Mouse (Mus musculus) skeletal muscle tissue, adult 2 months (tissue): Measurements from ENCODE around the gene Btbd35f29.
"Not testable (repeated sequence)": the region's sequence is repeated elsewhere in the genome, so short reads cannot be mapped to it uniquely, and the experiment has no call there.

Experiments used
- DNase-seq: peaks from one replicate; pipeline ENCODE4 v3.0.0-alpha.2; 2012; ENCODE audit warnings: low read depth, low spot score

The Btbd35f29 gene

DNA sequence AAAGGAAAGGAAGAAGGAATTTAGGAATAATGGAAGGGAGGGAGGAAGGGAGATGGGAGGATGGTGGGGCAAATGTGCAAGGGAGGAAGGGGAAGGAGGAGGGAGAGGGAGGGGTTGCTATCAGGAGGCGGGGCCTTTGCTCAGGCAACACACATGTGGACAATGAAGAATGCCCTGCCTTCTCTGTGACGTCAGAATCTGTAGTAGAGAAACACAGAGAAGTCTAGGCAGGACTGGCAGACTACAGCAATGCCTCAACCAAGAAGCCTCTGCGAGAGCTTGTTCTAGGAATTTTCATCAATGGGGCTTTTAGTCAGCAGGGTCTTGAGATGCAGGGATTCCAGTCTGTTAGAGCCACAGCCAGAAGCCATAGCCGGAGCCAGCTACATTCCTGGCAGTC, at the start of gene Btbd35f29:
TSS of gene Btbd35f29 (plus strand) at position 301 of the 400 bp plus-strand sequence.
- not testable (repeated sequence) for DNase-seq

DNA sequence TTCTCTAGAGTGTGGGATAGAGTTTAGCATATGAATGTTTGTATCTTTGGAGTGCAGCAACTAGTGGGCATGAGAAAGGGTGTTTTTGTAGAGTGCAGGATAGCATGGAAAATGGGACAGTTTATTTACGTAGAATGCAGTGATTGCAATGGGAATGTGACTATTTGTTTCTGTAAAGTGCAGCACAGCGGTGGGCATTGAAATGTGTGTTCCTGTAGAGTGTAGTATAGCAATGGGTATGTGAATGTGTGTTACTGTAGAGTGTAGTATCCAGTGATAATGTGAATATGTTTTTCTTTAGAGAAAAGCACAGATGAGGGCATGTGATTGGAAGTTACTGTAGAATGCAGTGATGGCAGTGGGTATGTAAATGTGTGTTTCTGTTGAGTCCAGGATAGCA, 23.9 kb downstream of the Btbd35f29 start:
- DNase-seq = not testable (repeated sequence)

DNA sequence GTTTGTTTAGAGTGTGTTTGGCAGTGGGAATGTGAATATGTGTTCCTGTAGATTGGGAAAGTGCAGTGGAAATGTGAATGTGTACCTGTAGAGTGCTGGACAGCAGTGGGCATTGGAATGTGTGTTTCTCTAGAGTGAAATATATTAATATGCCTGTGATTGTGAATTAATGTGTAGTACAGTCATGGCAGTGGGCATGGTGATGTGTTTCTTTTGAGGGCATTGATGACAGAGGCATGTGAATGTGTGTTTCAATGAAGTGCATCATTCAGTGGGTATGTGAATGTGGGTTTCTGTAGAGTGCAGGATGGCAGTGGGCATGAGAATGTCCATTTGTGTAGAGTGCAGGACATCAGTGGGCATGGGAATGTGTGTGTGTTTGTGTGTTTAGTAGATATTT, 27.7 kb downstream of the Btbd35f29 start:
- not testable (repeated sequence) for DNase-seq

DNA sequence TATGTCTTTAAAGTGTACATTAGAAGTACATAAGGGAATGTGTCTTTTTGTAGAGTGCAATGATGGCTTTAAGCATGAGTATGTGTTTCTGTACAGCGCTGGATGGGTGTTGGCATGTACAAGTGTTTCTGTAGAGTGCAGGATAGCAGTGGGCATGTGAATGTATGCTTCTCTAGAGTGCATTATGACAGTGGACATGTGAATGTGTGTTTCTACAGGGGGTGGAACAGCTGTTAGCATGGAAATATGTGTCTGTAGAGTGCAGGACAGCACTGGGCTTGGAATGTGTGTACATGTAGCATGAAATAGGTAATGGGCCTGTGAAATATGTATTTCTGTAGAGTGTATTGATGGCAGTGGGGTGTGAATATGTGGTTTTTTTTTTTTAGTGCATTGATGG, 28.4 kb downstream of the Btbd35f29 start:
- not testable (repeated sequence) for DNase-seq

DNA sequence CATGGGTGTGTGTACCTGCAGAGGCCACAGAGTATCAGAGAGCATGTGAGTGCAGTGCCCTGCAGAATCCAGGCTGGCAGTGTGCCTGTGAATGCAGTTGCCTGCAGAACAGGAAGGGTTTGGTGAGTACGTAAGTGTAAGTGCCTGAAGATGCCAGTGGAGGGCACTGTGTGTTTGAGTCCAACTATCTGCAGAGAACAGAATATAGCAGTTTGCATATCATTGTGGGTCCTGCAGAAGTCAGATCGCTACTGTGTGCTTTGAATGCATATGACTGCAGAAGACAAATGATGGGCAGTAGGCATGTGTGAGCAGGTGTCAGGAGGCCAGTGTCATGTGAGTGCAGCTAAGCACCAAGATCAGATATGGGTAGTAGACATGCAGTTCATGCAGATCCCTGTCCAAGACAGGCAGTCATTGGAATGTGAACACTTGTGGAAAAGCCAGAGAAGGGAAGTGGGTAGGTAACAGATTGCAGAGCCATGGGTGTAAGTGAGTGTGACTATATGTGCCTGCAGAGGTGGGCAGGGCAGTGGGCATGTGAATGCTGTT, 41.1 kb downstream of the Btbd35f29 start:
- DNase-seq = not testable (repeated sequence)

DNA sequence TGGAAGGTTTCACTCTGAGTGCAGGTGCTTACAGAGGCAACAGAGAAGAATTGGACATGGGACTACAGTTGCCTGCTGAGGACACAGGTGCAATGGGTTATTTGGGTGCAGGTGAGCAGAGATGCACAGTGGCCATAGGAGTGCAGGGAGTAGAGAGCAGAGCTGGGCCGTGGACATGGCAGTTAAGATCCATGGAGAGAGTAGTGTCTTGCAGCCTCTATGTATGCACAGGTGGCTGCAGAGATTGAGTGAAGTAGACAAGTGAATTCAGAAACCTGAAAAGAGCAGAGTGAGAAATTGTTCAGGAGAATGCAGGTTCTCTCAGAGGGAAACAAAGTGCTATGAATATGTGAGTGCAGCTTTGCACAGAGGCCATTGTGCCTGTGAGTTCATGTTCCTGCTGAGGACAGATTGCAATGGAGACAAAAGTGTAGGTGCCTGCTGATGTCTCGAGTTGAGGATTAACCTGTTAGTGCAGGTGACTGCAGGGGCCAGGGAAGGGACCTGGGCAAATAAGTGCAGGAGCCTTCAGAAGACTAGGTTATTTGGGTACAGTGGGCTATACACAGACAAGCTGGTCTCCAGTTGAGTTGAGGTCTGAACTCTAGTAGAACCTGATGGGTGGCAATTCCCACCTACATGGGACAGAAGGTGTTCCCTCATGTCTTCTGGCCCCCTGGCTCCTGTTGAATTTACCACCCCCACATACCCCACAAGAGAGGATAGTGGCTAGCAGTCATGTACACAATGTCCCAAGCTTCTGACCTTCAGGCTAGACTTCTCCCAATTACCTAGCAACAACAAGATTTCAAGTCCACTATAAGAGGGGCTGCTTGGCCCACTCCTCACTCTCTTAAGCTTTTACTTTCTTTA, 42.2 kb downstream of the Btbd35f29 start:
- DNase-seq = not testable (repeated sequence)

DNA sequence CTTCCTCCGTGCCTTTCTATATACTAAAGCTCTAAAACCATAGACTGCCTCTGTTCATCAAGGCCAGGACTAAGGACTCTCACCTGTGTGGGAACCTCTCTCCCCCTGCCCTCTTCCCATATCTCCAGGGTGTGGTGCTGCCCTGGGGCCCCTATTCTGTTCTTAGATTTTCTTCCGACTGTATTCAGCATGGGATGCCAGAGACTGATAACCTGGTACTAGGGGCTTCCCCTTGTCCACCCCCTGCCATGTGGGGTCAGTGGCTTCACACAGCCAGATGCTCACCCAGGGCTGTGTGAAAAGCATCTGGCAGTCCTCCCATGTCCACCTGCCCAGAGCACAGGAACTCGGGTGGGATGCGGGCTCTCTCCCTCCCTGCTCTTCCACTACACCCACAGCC, 43.1 kb downstream of the Btbd35f29 start:
- not testable (repeated sequence) for DNase-seq

DNA sequence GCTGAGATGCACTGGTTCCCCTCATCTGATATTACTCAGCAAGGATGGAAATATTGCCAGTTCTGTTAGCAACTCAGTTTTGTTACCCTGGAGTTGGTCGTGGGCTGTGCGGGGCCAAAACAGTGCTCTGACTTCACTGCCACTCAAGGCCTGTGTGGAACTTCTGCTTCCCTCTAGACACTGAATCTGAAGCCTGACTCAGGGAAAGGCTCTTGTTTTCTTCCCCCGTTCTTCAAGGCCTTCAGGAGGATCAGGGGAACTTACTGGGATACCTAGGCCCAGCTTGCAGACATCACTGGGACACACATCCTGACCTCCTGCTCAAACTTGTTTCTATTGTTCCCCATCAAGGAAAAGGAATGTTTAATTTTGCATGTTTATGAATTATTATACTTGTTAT, 45.2 kb downstream of the Btbd35f29 start:
- not testable (repeated sequence) for DNase-seq

DNA sequence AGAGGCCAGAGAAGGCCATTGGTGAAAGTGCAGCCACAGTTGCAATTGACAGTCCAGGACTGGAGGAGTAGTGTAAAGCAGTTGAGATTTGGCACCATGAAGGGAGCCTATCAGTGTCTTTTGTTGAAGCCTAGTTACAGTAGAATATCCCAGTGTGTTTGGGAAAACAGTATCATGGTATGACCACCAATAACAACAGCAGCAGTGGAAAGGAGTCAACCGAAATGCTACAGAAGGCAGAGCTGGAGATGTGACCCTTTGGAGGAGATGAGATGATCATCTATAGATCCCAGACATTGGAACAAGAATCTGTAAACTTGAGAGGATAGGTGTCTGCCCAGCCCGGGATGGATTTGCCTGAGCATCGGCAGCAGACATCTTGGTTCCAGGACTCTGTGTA, 47.7 kb downstream of the Btbd35f29 start:
- not testable (repeated sequence) for DNase-seq
